Mouse (Mus musculus) midbrain, postnatal 0 days (tissue): Measurements from ENCODE around the gene Gif. TPM values are rescaled to one million over a fixed set of nuclear protein-coding genes. Genes with fewer than 3 reads are reported as not detected.

Experiments
- ATAC-seq: fragments of 200-750 bp; cut with Nextera tagmentation; 2 replicates; pipeline ENCODE4 v1.8.0; 2017; ENCODE audit warnings: moderate number of reproducible peaks, mild to moderate bottlenecking, moderate TSS enrichment, moderate library complexity; ENCODE audit not compliant: low FRiP score
- DNase-seq: peaks from one replicate; pipeline ENCODE4 v3.0.0-alpha.2; 2015; ENCODE audit warnings: low spot score
- H3K27ac ChIP-seq: fragments of 300-500 bp; sonication (generic); 2 replicates; pipeline ENCODE4 v1.5.1; 2014; ENCODE audit warnings: low read depth, mild to moderate bottlenecking, low read length, mixed read lengths
- H3K27me3 ChIP-seq: fragments of 300-500 bp; sonication (generic); 2 replicates; pipeline ENCODE4 v1.6.1; 2014; ENCODE audit warnings: low read length, control low read depth, mixed read lengths; ENCODE audit not compliant: insufficient read depth
- H3K36me3 ChIP-seq: fragments of 300-500 bp; sonication (generic); 2 replicates; pipeline ENCODE4 v1.6.1; 2014; ENCODE audit warnings: low read length, control low read depth, mixed read lengths; ENCODE audit not compliant: insufficient read depth
- H3K4me1 ChIP-seq: fragments of 300-500 bp; sonication (generic); 2 replicates; pipeline ENCODE4 v1.6.1; 2014; ENCODE audit warnings: mild to moderate bottlenecking, control low read depth, antibody characterized with exemption, low read length, mixed read lengths; ENCODE audit not compliant: insufficient read depth
- H3K4me2 ChIP-seq: fragments of 300-500 bp; sonication (generic); 2 replicates; pipeline ENCODE4 v1.6.1; 2014; ENCODE audit warnings: low read depth, mild to moderate bottlenecking, low read length, mixed read lengths; ENCODE audit not compliant: poor library complexity, severe bottlenecking
- H3K4me3 ChIP-seq: fragments of 300-500 bp; sonication (generic); 2 replicates; pipeline ENCODE4 v1.5.1; 2014; ENCODE audit warnings: low read depth, mild to moderate bottlenecking, low read length, moderate library complexity
- H3K9ac ChIP-seq: fragments of 300-500 bp; sonication (generic); replicated peaks from 2 replicates; pipeline ENCODE4 v1.6.1; 2014; ENCODE audit warnings: mild to moderate bottlenecking, low read length, moderate library complexity, mixed read lengths; ENCODE audit not compliant: poor library complexity, severe bottlenecking
- H3K9me3 ChIP-seq: fragments of 300-500 bp; sonication (generic); 2 replicates; pipeline ENCODE4 v1.6.1; 2016; ENCODE audit warnings: low read length, control low read depth
- CTCF ChIP-seq: IDR thresholded peaks from 2 replicates; pipeline ENCODE4 v1.5.1; 2016; ENCODE audit warnings: antibody characterized with exemption, mild to moderate bottlenecking
- WGBS: fragments of 180-500 bp; shearing (Covaris S2); extraction: QIAGEN DNeasy Blood & Tissue Kit; methylation state at CpG from one replicate; pipeline ENCODE4 v1.1.7; 2014; 5-methylcytosine and 5-hydroxymethylcytosine counted together
- polyA plus RNA-seq: library from polyadenylated mRNA; unstranded; fragments of >200 nt; fragmentation: Nextera tagmentation; extraction: Ambion mirVana; gene quantifications from 2 replicates; pipeline ENCODE4 v1.2.1, GENCODE M21; 2015
- total RNA-seq: library from RNA; depleted of rRNA; stranded (reverse); fragments of >200 nt; gene quantifications from 2 replicates; pipeline ENCODE4 v1.2.3, GENCODE M21; 2014; rRNA removed

The Gif gene
- total RNA-seq (not detected in 2 replicates), polyA plus RNA-seq (not detected in 2 replicates)

GRCm38 (mm10) chr19:11747298-11747697, at the start of gene Gif:
Gene Gif, plus strand, starts transcription at chr19:11747554.
- Histone ChIP-seq H3K4me2 (no peak within 1 kb of the TSS), H3K27me3 (no peaks in the 10 kb centered on the region), H3K27ac (no peak within 1 kb of the TSS), H3K9me3 (no peaks in the 10 kb centered on the region), H3K4me1 (no peaks in the 10 kb centered on the region), H3K4me3 (no peak within 1 kb of the TSS), H3K36me3 (no peaks in the 10 kb centered on the region), H3K9ac (no peak within 1 kb of the TSS)
- WGBS: 77% methylated on average over 2 of the region's 2 CpGs
- TF ChIP-seq CTCF: no peak
- no peak for ATAC-seq
- no peak for DNase-seq

DNA sequence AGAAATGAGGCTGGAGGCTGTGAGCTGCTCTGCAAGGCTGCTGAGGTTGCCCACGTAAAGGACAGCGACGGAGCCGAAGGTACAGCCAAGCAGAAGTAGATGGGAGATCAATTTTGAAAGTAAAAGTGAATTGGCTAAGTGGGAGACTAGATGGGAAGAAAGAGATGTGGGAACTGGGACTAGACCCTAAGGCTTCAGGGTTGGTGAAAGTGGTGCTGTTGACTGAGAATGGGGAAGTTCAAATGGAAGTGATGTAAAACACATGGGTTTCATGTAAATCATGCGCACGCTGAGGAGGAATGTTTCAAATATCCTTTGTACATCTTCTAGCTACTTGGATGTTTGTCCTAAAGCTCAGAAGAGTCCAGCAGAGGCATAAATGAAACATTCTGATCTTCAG, 49.0 kb upstream of the Gif start:
- Histone ChIP-seq H3K4me1 (no peaks in the 10 kb centered on the region), H3K27ac (no peak overlapping the region), H3K4me3 (no peak overlapping the region), H3K36me3 (no peaks in the 10 kb centered on the region), H3K9me3 (no peaks in the 10 kb centered on the region), H3K27me3 (no peaks in the 10 kb centered on the region), H3K9ac (no peak overlapping the region), H3K4me2 (no peak overlapping the region)
- DNase-seq: no peak
- no peak for TF ChIP-seq CTCF
- ATAC-seq: no peak
- 90% methylated on average over 6 of the region's 6 CpGs for WGBS

DNA sequence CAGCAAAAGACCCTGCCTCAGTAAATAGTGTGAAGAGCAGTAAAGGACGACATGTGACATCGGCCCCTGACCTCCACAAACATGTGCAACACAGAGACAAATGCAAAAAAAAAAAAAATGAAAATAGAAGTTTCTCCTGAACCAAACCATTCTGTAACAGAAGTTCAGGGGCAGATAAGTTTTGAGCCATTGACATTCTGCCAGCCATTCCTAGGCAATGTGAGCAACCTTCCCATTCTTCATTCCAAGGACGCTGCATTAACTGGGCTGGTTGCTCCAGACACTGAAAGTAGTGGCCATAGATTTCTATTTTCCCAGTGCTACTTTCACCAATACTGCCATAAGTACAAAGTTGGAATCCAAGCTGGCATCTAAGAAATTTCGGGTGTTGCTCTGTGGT, 34.9 kb upstream of the Gif start:
- Histone ChIP-seq H3K27me3 (no peaks in the 10 kb centered on the region), H3K27ac (no peak overlapping the region), H3K4me2 (no peak overlapping the region), H3K4me3 (no peak overlapping the region), H3K4me1 (no peaks in the 10 kb centered on the region), H3K36me3 (no peaks in the 10 kb centered on the region), H3K9ac (no peak overlapping the region), H3K9me3 (no peaks in the 10 kb centered on the region)
- no peak for TF ChIP-seq CTCF
- WGBS: 87% methylated on average over 4 of the region's 4 CpGs
- DNase-seq: no peak
- ATAC-seq: no peak

DNA sequence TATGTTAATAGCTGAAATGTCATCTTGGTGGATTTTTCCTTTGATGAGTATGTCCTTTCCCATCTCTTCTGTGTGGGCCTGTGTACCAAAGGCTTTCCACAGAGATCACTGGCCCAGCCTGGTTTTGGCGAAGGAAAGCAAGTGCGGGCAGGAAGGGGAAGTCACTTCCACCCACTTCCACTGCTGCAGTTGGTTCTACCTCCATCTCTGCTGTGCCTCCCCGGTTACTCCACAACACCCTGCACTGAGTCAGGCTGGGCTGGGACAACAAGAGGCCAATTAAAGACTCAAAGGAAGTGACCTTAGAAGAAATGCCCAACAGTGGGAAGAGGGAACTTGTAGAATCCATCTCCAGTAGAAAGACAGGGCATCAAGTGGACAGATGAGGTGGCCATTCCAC, 27.3 kb upstream of the Gif start:
- Histone ChIP-seq H3K36me3 (no peaks in the 10 kb centered on the region), H3K9me3 (no peaks in the 10 kb centered on the region), H3K27me3 (no peaks in the 10 kb centered on the region), H3K27ac (no peak overlapping the region), H3K4me3 (no peak overlapping the region), H3K4me1 (no peaks in the 10 kb centered on the region), H3K9ac (no peak overlapping the region), H3K4me2 (no peak overlapping the region)
- ATAC-seq (no peak), DNase-seq (no peak)
- TF ChIP-seq CTCF: no peak
- WGBS: 86% methylated on average over 3 of the region's 3 CpGs

DNA sequence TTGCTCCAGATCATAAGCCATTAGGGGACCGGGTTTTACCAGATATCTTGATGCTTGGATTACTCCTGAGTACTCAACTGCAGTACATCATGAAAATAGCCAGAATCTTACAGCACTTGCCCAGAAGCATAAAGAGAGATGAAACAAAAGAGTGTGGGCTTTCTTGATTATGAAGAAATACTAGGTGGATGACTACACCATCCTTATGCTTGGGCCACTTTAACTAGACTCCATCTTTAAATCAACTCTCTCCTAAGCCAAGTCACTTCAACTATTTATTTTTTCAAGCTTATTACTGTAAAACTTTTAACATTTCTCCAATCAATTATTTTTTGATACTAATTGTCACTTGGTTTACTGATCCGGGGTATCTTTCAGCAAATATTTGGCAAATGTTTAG, 23.5 kb upstream of the Gif start:
- Histone ChIP-seq H3K27me3 (no peaks in the 10 kb centered on the region), H3K9me3 (no peaks in the 10 kb centered on the region), H3K36me3 (no peaks in the 10 kb centered on the region), H3K4me3 (no peak overlapping the region), H3K4me2 (no peak overlapping the region), H3K27ac (no peak overlapping the region), H3K9ac (no peak overlapping the region), H3K4me1 (no peaks in the 10 kb centered on the region)
- WGBS: 93% methylated on average over 2 of the region's 2 CpGs
- DNase-seq: no peak
- TF ChIP-seq CTCF: no peak
- no peak for ATAC-seq

GRCm38 (mm10) chr19:11724275-11724674, 23.1 kb upstream of the Gif start:
- no peak for ATAC-seq
- no peak overlapping the region for H3K27ac ChIP-seq
- no peak for TF ChIP-seq CTCF
- no peak overlapping the region for H3K4me3 ChIP-seq
- no peak for DNase-seq
- no peaks in the 10 kb centered on the region for H3K36me3 ChIP-seq
- no peaks in the 10 kb centered on the region for H3K27me3 ChIP-seq
- no peaks in the 10 kb centered on the region for H3K4me1 ChIP-seq
- 81% methylated on average over 6 of the region's 6 CpGs for WGBS
- no peak overlapping the region for H3K9ac ChIP-seq
- H3K9me3 ChIP-seq: no peaks in the 10 kb centered on the region
- no peak overlapping the region for H3K4me2 ChIP-seq
